ENCODE assay signal across 8 mouse cellular contexts in the genomic region with DNA sequence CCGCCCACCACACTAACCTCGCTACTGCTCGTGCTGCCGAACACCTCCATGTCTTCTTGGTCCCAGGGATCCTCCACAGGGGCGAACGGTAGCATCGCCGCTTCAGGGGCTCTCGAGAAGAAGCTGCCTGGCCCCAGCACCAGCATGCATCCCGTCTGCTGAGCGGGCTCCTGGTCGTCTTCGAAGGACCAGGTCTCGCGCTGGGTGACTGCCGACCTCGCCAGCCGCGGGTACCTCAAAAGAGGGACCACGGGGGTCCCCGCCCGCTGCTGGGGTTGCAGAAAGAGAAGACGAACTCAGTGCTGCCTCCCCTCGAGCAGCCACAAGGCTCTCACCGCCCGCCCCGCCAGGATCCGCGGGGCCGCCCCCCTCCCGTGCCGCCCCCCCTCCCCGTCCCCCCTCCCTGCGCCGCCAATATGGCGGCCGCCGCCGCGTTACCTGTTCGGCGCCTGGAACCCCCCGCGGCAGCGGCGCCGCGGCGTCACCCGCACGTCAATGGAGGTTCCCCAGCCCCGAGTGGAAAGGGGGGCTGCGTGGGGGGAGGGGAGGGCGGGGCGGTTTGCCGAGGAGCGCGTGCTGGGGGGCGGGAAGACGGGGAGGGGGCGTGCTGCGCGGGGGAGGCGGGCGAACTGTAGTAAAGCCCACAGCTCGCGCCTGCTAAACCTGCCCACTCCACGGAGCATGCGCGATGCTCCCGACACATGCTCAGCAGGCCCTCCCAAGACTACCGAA.
DNase-seq lines count a peak whose midpoint lies in the region; ATAC-seq lines count a peak whose summit lies in the region.

No protein-coding gene starts in this region.

- H3K27me3 ChIP-seq in limb, embryonic 12.5 days: no peaks in the 10 kb centered on the region
- H3K27me3 ChIP-seq in midbrain, embryonic 14.5 days (ENCODE audit: control insufficient read depth, insufficient read depth, low read length): no peaks in the 10 kb centered on the region
- no peaks in the 10 kb centered on the region for H3K27me3 ChIP-seq in stomach, embryonic 16.5 days (ENCODE audit: control insufficient read depth, insufficient read depth, low read length)

- peak overlapping the region; percentile 88 for H3K27ac ChIP-seq in limb, embryonic 12.5 days
- H3K27ac ChIP-seq in midbrain, embryonic 14.5 days (replicated peaks; ENCODE audit: low read depth, low read length): peak overlapping the region; percentile 80
- peak overlapping the region; percentile 38 for H3K27ac ChIP-seq in stomach, embryonic 16.5 days (ENCODE audit: low read length)

- peak overlapping the region; percentile 46 for H3K4me2 ChIP-seq in limb, embryonic 12.5 days
- H3K4me2 ChIP-seq in midbrain, embryonic 14.5 days (ENCODE audit: low read length): peak overlapping the region; percentile 57
- peak overlapping the region; percentile 58 for H3K4me2 ChIP-seq in stomach, embryonic 16.5 days (ENCODE audit: low read depth, low read length)

- peak overlapping the region; percentile 58 for H3K4me3 ChIP-seq in limb, embryonic 12.5 days (replicated peaks)
- peak overlapping the region; percentile 57 for H3K4me3 ChIP-seq in midbrain, embryonic 14.5 days (replicated peaks; ENCODE audit: low read depth, low read length)
- H3K4me3 ChIP-seq in stomach, embryonic 16.5 days (replicated peaks; ENCODE audit: low read length): peak overlapping the region; percentile 65

- DNase-seq in CD4-positive, CD25-positive, alpha-beta regulatory T cell, adult 2 months (ENCODE audit: low read depth, low spot score): peak; percentile 10
- peak; percentile 70 to 84 for DNase-seq in cerebellum, postnatal 10 days
- DNase-seq in frontal cortex, postnatal 25 days (ENCODE audit: low spot score in 2 of 2): peak; percentile 7 to 8
- DNase-seq in kidney, adult 11 months: peak; percentile 21
- DNase-seq in midbrain, embryonic 14.5 days: peak; percentile 88

- no peak for ATAC-seq in CD4-positive, CD25-positive, alpha-beta regulatory T cell, adult 4 months
- ATAC-seq in limb, embryonic 12.5 days (ENCODE audit: insufficient number of reproducible peaks, insufficient read depth, low FRiP score, low TSS enrichment, low read depth): peak; percentile 92
- peak; percentile 95 for ATAC-seq in midbrain, embryonic 14.5 days (ENCODE audit: low FRiP score, low TSS enrichment)
- ATAC-seq in stomach, embryonic 16.5 days (ENCODE audit: insufficient read depth, low FRiP score): peak; percentile 93

- peak overlapping the region; percentile 75 for H3K9ac ChIP-seq in limb, embryonic 12.5 days (replicated peaks)
- peak overlapping the region; percentile 59 for H3K9ac ChIP-seq in midbrain, embryonic 14.5 days (replicated peaks; ENCODE audit: low read length)
- H3K9ac ChIP-seq in stomach, embryonic 16.5 days (ENCODE audit: low read length): peak overlapping the region; percentile 76

- no peaks in the 10 kb centered on the region for H3K36me3 ChIP-seq in limb, embryonic 12.5 days
- no peaks in the 10 kb centered on the region for H3K36me3 ChIP-seq in midbrain, embryonic 14.5 days (ENCODE audit: control insufficient read depth, insufficient read depth, low read length)
- H3K36me3 ChIP-seq in stomach, embryonic 16.5 days (ENCODE audit: control insufficient read depth, insufficient read depth, low read length): no peaks in the 10 kb centered on the region

- H3K4me1 ChIP-seq in limb, embryonic 12.5 days (replicated peaks): no peaks in the 10 kb centered on the region; the same call in 1 of the 2 replicates
- H3K4me1 ChIP-seq in midbrain, embryonic 14.5 days (ENCODE audit: control insufficient read depth, insufficient read depth, low read length): no peaks in the 10 kb centered on the region
- no peaks in the 10 kb centered on the region for H3K4me1 ChIP-seq in stomach, embryonic 16.5 days (ENCODE audit: control insufficient read depth, insufficient read depth, low read length)

- H3K9me3 ChIP-seq in limb, embryonic 12.5 days: no peaks in the 10 kb centered on the region
- no peaks in the 10 kb centered on the region for H3K9me3 ChIP-seq in midbrain, embryonic 14.5 days (ENCODE audit: control insufficient read depth, low read length)
- no peaks in the 10 kb centered on the region for H3K9me3 ChIP-seq in stomach, embryonic 16.5 days (replicated peaks; ENCODE audit: control insufficient read depth, low read length)

- 17% methylated on average over 39 of the region's 72 CpGs for WGBS in limb, embryonic 12.5 days
- WGBS in midbrain, embryonic 14.5 days: 15% methylated on average over 45 of the region's 72 CpGs
- 10% methylated on average over 33 of the region's 72 CpGs for WGBS in stomach, embryonic 16.5 days

Comparison
In these comparisons a context has a peak if more than half of its experiments do, and no peak if none do; other contexts are left out.
1. DNase-seq: peak in every context shown above with its lines; median percentile 88 in midbrain, embryonic 14.5 days; 77 in cerebellum, postnatal 10 days; 21 in kidney, adult 11 months; 10 in CD4-positive, CD25-positive, alpha-beta regulatory T cell, adult 2 months; 8 in frontal cortex, postnatal 25 days.
2. H3K27ac ChIP-seq: peak in every context shown above with its lines; median percentile 88 in limb, embryonic 12.5 days; 80 in midbrain, embryonic 14.5 days; 38 in stomach, embryonic 16.5 days.